Mouse (Mus musculus) CH12.LX (cell line): ENCODE measurements at regions not wholly inside any gene's neighbourhood (a gene's known extent, or its start where the extent isn't known, plus 50 kb on each side); places are given as distances from the start of the nearest gene placed in this dataset.

Source experiments
- DNase-seq: peaks from one replicate; pipeline ENCODE4 v3.0.0-alpha.2; 2013; ENCODE audit errors: extremely low read depth
- H3K27ac ChIP-seq: 2 replicates; pipeline ENCODE4 v1.5.1; 2012; ENCODE audit warnings: low read depth, mild to moderate bottlenecking, control low read depth, moderate library complexity; ENCODE audit not compliant: insufficient read depth
- H3K27me3 ChIP-seq: replicated peaks from 2 replicates; pipeline ENCODE3; 2012; ENCODE audit warnings: inconsistent platforms
- H3K36me3 ChIP-seq, 2 experiments: replicated peaks in 1 of 2; 2 replicates each; pipeline versions ENCODE3 to v1.6.1; 2012; ENCODE audit warnings: inconsistent platforms in 1 of 2, low read length in 1 of 2, mild to moderate bottlenecking in 1 of 2, mixed read lengths in 1 of 2, moderate library complexity in 1 of 2; ENCODE audit not compliant: control insufficient read depth in 1 of 2, insufficient read depth in 1 of 2
- H3K4me1 ChIP-seq, 2 experiments: 2 replicates each; pipeline ENCODE4 v1.6.1; 2012; ENCODE audit warnings: inconsistent platforms in 1 of 2, moderate library complexity in 1 of 2; ENCODE audit not compliant: insufficient read depth in 2 of 2, control insufficient read depth in 1 of 2
- H3K4me2 ChIP-seq: 2 replicates; pipeline ENCODE4 v1.6.1; 2012; ENCODE audit warnings: low read depth, mild to moderate bottlenecking, control low read depth; ENCODE audit not compliant: poor library complexity, insufficient read depth, severe bottlenecking
- H3K4me3 ChIP-seq, 3 experiments: fragments of 150-350 bp in 1 of 3; sonication (generic) in 1 of 3; replicated peaks in 1 of 3; 2 replicates each; pipeline versions ENCODE3 to v1.5.1; 2011 to 2012; ENCODE audit warnings: low read depth in 2 of 3, low read length in 2 of 3, mild to moderate bottlenecking in 2 of 3, moderate library complexity in 2 of 3, control low read depth in 1 of 3, improper control_type of control experiment in 1 of 3, inconsistent platforms in 1 of 3, mixed read lengths in 1 of 3; ENCODE audit not compliant: poor library complexity in 1 of 3
- H3K79me2 ChIP-seq: replicated peaks from 2 replicates; pipeline ENCODE4 v1.6.1; 2012; ENCODE audit warnings: mild to moderate bottlenecking, moderate library complexity; ENCODE audit not compliant: control insufficient read depth, poor library complexity, insufficient read depth, severe bottlenecking; ENCODE audit errors: extremely low read depth
- H3K9ac ChIP-seq: 2 replicates; pipeline ENCODE4 v1.6.1; 2012; ENCODE audit warnings: low read depth, mild to moderate bottlenecking, control low read depth, moderate library complexity; ENCODE audit not compliant: insufficient read depth
- H3K9me3 ChIP-seq: replicated peaks from 2 replicates; pipeline ENCODE3; 2012; ENCODE audit warnings: low read length, inconsistent platforms, mixed read lengths
- CTCF ChIP-seq, 2 experiments: IDR thresholded peaks in 1 of 2; conservative IDR thresholded peaks in 1 of 2; 2 replicates each; pipeline ENCODE4 v1.5.1; 2011 to 2012; ENCODE audit warnings: low read depth in 2 of 2, low read length in 2 of 2, improper control_type of control experiment in 1 of 2, inconsistent platforms in 1 of 2, mild to moderate bottlenecking in 1 of 2, moderate library complexity in 1 of 2
- E2F4 ChIP-seq: IDR thresholded peaks from 2 replicates; pipeline ENCODE4 v1.6.1; 2011; ENCODE audit warnings: low read depth, low read length, improper control_type of control experiment; ENCODE audit not compliant: insufficient replicate concordance
- ETS1 ChIP-seq: conservative IDR thresholded peaks from 2 replicates; pipeline ENCODE4 v1.6.1; 2012; ENCODE audit warnings: low read depth, mild to moderate bottlenecking, inconsistent platforms, low read length, improper control_type of control experiment, moderate library complexity
- JUN ChIP-seq: IDR thresholded peaks from 2 replicates; pipeline ENCODE4 v1.6.1; 2011; ENCODE audit warnings: low read depth, mild to moderate bottlenecking, low read length, improper control_type of control experiment, moderate library complexity; ENCODE audit not compliant: insufficient read depth
- JUND ChIP-seq: conservative IDR thresholded peaks from 2 replicates; pipeline ENCODE4 v1.6.1; 2011; ENCODE audit warnings: low read depth, low read length, improper control_type of control experiment
- MAFK ChIP-seq: IDR thresholded peaks from 2 replicates; pipeline ENCODE4 v1.6.1; 2011; ENCODE audit warnings: low read length, improper control_type of control experiment; ENCODE audit not compliant: insufficient replicate concordance
- MAX ChIP-seq: IDR thresholded peaks from 2 replicates; pipeline ENCODE4 v1.6.1; 2011; ENCODE audit warnings: low read length, improper control_type of control experiment
- MAZ ChIP-seq: IDR thresholded peaks from 2 replicates; pipeline ENCODE4 v1.6.1; 2012; ENCODE audit warnings: low read depth, mild to moderate bottlenecking, inconsistent platforms, low read length, improper control_type of control experiment, moderate library complexity
- MEF2A ChIP-seq: IDR thresholded peaks from 2 replicates; pipeline ENCODE4 v1.6.1; 2014; ENCODE audit warnings: low read depth, mild to moderate bottlenecking, inconsistent platforms, low read length, improper control_type of control experiment, borderline replicate concordance
- MYC ChIP-seq: IDR thresholded peaks from 2 replicates; pipeline ENCODE4 v1.6.1; 2011; ENCODE audit warnings: low read depth, mild to moderate bottlenecking, improper control_type of control experiment, low read length
- POLR2AphosphoS2 ChIP-seq: IDR thresholded peaks from 2 replicates; pipeline ENCODE4 v1.6.1; 2011; ENCODE audit warnings: low read depth, low read length, improper control_type of control experiment
- RAD21 ChIP-seq: IDR thresholded peaks from 2 replicates; pipeline ENCODE4 v1.6.1; 2011; ENCODE audit warnings: low read depth, mild to moderate bottlenecking, low read length, improper control_type of control experiment, moderate library complexity
- SIN3A ChIP-seq: IDR thresholded peaks from 2 replicates; pipeline ENCODE4 v1.6.1; 2012; ENCODE audit warnings: low read length, improper control_type of control experiment, inconsistent platforms
- SMC3 ChIP-seq: IDR thresholded peaks from 2 replicates; pipeline ENCODE4 v1.6.1; 2011; ENCODE audit warnings: low read depth, low read length, improper control_type of control experiment
- USF1 ChIP-seq: IDR thresholded peaks from 2 replicates; pipeline ENCODE4 v1.6.1; 2014; ENCODE audit warnings: low read depth, mild to moderate bottlenecking, inconsistent platforms, low read length, improper control_type of control experiment
- USF2 ChIP-seq: conservative IDR thresholded peaks from 2 replicates; pipeline ENCODE4 v1.6.1; 2011; ENCODE audit warnings: low read depth, low read length, improper control_type of control experiment
- ZNF384 ChIP-seq: IDR thresholded peaks from 2 replicates; pipeline ENCODE4 v1.6.1; 2012; ENCODE audit warnings: low read depth, low read length, improper control_type of control experiment, inconsistent platforms
- dilution Hi-C: fragments of 300-500 bp; cut with MboI; formaldehyde crosslinking; loops from 2 replicates; pipeline ENCODE4 v1.14.3; 2020; ENCODE audit warnings: low sequenced_read_pairs; ENCODE audit not compliant: extremely low pct_unique_long_range_greater_than_20kb, extremely low pct_ligation_motif_present
- in situ Hi-C: fragments of 300-500 bp; cut with MboI; formaldehyde crosslinking; loops from 3 replicates; pipeline ENCODE4 v1.14.3; 2019; ENCODE audit warnings: low sequenced_read_pairs, low pct_ligation_motif_present, low pct_unique_long_range_greater_than_20kb, mixed read lengths

DNA sequence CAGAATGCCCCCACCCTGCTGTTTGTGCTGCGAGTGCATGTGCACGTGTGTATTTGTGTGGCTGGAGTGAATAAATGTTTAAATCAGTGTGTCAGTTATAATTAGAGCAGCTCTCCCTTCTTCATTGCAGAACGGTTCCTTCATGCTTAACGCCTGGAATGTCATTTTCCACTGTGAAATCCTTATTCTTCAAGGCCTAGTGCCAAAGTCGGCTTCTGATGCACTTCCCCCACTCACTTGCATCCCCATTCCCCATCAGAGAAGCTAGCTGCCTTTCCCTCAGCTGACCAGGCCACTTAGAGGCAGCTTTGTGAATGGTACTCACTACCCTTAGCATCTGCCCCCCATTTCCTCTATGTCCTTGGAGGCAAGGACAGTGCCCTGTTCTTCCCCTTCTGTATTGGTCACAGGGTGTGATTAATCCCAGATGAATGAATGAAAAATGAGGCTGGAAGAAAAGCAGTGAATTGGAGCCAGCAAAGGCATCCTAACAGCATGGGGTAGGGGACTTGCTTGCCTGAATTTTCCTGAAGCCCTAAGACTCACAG lies 162.6 kb downstream of the H2al1j start:
- Histone ChIP-seq H3K9ac (no peak overlapping the region), H3K27me3 (no peaks in the 10 kb centered on the region), H3K4me2 (no peak overlapping the region), H3K79me2 (no peaks in the 10 kb centered on the region), H3K36me3 (no peaks in the 10 kb centered on the region), H3K4me3 (no peak overlapping the region), H3K9me3 (no peaks in the 10 kb centered on the region), H3K4me1 (no peaks in the 10 kb centered on the region), H3K27ac (no peak overlapping the region)
- TF ChIP-seq ETS1 (no peak), JUN (no peak), USF2 (no peak), MAX (no peak), MAFK (no peak), MYC (no peak), E2F4 (no peak), MAZ (no peak), SMC3 (no peak), JUND (no peak), SIN3A (no peak), USF1 (no peak), RAD21 (no peak), CTCF (conservative IDR thresholded peaks at IDR 0.05 in 1 of 2, IDR thresholded peaks at IDR 0.05 in 1 of 2; ENCODE audit: low read depth in 2 of 2, low read length in 2 of 2) (no peak), MEF2A (no peak), ZNF384 (no peak), POLR2AphosphoS2 (no peak)
- dilution Hi-C loops (no loop called here), in situ Hi-C loops (no loop called here)
- no peak for DNase-seq

DNA sequence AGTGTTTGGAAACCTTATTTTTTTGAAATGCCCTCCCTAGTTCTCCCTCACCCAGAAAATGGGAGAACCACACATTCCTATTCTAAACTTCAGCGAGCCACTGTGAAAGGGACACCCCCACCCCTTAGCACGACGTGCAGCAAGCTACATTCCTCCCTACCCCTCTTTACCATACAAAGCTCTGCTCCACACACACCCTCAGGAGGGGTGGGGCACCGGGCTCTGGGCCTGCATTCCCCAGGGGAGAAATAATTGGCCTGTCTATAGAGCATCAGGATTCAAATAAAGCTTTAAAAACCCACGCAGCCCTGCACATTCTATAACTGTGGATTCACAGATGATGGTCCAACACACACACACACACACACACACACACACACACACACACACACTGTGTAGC lies 163.6 kb downstream of the H2al1j start:
- dilution Hi-C loops = no loop called here
- H3K4me2 ChIP-seq = no peak overlapping the region
- DNase-seq = no peak

More for the DNA sequence above, 163.6 kb downstream of the H2al1j start:
- Histone ChIP-seq H3K27me3 (no peaks in the 10 kb centered on the region), H3K4me3 (no peak overlapping the region), H3K9ac (no peak overlapping the region), H3K4me1 (no peaks in the 10 kb centered on the region), H3K79me2 (no peaks in the 10 kb centered on the region), H3K9me3 (no peaks in the 10 kb centered on the region), H3K36me3 (no peaks in the 10 kb centered on the region), H3K27ac (no peak overlapping the region)
- no peak for TF ChIP-seq MEF2A
- in situ Hi-C loops = no loop called here
